Mouse (Mus musculus) layer of hippocampus, adult 9-10 months (tissue): ENCODE measurements at regions not wholly inside any gene's neighbourhood (a gene's known extent, or its start where the extent isn't known, plus 50 kb on each side); places are given as distances from the start of the nearest gene placed in this dataset.

Source experiments
- DNase-seq: peaks from one replicate; pipeline ENCODE4 v3.0.0; 2022; ENCODE audit warnings: low spot score

DNA sequence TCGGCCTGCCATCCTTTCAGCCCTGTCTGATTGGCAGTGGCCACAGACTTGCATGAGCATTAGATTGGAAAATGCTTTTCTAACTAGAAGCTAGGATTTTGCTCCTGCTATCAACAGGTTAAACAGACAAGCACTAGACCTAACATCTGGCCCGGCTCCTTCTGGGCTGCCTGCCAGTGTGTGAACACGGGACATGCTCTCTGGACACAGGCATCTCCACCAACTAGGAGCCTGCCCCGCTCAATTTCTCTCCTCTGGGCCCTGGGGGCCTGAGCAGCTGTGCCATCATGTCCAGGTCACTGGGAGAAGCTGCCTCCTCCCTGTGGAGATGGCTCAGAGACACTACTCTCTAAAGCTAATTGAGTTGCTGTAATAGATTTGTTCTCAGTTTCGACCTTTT lies 195.3 kb upstream of the Jade1 start:
- no peak for DNase-seq

- DNase-seq = no peak
Observed at GRCm38 (mm10) chr3:41359458-41359857, 196.1 kb upstream of the Jade1 start.

GRCm38 (mm10) chr3:41353021-41353420 lies 202.5 kb upstream of the Jade1 start:
- DNase-seq = no peak

GRCm38 (mm10) chr3:41351786-41352185 lies 203.7 kb upstream of the Jade1 start:
- DNase-seq = no peak

DNA sequence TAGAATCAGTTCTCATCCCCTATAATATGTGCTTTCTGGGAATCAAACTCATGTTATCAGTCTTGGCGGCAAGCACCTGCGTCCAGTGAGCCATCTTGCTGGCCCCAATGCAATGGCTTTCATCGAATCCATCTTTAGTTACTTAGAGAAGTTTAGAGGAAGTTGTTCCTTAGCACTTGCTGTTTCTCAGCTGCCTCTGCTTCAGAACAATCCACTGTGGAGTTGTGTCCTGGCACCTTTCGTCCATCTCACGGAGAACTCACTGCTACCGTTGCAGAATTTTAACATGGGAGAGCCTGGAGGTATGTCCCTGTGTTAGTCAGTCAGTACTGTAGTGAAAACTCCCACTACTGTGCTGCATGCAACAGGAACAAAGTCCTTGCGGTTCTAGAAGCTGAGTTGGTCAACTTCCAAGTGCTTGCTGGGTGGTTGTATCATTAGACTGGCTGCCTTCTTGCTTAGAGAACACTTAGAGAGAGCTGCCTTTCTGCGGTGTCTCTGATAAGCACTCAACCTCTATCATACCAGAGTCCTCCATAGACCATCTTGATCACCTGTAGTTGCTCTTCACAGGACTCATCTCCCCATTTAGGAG lies 204.3 kb upstream of the Jade1 start:
- no peak for DNase-seq

DNA sequence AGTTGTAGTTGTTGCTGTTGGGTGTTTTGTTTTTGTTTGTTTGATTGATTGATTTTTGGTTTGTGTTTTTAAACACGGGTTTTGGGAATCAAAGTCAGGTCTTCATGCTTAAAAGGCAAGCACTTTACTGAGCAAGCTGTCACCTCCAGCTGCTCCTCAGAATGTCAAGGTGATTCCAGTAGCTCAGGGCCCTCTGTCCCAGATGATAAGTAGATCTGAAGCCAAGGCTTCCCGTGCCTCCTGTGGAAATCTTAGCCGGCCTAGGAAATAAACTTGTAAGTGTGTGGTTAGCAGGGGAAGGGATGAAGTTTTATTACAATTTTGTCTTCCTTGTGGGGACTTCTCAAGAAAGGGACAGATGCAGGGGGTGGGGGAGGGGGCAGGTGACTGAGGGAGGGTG lies 205.2 kb upstream of the Jade1 start:
- no peak for DNase-seq

- DNase-seq = peak; percentile 8
Observed at GRCm38 (mm10) chr3:41348795-41349194, 206.7 kb upstream of the Jade1 start.

- DNase-seq = no peak
Observed at GRCm38 (mm10) chr3:41346863-41347262, 208.7 kb upstream of the Jade1 start.

- no peak for DNase-seq
Observed at GRCm38 (mm10) chr3:41343431-41343830, 212.1 kb upstream of the Jade1 start.

DNA sequence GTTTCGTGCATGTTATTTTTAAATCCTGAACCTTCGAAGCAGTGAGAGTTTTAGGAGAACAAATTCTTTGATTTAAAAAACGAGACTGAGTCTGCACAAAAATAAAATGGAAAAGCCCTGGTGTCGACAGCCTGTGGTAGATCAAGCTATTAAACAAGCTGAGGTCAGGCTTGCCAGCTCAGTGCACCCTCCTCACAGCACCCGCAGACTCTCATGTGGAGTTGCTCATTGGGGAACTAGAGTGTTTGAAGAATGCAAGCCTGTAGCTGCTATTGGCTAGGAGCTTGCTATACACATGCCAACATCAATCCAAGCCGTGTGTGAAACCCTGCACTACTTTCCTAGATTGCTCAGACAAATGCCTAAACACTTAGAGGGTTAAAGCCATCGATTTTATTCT lies 223.1 kb upstream of the Jade1 start:
- DNase-seq = no peak

DNA sequence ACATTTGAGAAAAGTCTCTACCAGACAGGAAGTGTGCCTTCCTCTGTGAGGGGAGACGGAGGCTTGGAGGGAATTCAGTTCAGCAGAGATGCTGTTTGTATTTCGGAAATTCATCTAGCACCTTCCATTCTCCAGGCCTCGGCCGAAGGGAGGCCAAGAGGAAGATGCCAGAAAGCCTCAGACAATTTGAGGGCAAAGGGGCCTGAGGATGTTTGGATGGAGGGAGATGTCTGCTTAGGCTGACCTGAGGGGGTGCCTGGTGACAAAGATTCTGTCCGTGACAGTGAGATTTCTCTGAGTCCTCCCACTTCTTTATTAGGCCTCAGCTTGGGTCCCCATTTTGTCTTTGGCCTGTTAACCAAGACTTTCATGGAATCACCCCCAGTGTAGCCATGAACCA lies 225.2 kb upstream of the Jade1 start:
- no peak for DNase-seq

DNA sequence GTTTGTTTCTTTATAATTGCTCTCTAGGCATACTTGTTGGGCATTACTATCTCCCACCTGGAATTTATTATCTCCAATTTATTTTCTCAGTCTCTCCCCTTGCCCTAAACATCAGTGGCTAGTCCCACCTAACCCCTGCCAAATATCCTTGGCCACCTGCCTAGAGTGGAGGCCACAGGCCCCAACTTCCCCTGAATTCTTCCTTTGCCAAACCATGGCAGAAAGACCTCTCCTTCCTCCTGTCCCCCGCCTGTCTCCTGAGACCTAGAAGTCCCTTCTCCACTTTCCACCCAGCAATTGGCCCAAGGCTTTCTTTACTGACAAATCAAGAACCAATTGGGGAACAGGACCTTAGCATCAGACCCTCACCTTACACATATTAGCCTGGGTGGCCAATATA lies 226.7 kb upstream of the Jade1 start:
- DNase-seq = no peak

DNA sequence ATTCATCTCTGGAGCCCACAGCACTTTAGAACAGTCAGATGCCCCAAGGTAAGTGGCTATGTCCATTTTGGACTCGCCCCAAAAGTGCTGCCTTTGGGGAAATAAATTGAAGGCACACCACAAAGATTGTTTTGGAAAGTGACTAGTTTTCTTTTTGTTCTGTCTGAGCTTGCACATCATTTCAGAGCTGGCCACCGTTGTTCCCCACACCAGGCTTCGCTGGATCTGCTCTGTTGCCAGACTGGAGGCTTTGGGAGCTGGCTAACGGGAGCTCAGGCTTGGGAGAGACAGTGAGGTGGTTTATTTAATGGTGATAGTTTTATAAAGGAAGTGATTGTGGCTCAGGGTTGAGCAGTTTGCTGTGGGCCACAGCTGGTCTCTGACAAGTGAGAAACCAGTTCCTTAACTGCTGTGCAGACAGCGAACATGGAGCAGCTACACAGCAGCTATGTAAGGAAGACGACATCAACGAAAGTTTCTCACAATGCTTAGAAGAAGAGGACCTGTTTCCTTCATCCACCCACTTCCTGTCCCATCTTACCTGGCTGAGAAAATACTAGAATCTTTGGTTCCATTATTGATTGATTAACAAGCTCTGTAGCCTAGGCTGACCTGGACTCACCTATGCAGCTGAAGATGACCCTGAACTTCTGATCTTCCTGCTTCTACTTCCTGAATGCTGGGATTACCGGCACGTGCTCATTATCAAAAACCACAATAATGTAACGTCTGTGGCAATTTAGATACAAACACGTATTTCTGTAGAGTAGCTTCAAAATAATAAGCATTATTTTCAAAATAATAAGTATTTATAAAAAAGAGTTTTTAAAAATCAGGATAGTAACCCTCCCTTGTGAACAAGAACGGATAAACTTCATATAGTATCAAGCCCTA lies 229.1 kb upstream of the Jade1 start:
- DNase-seq = no peak

GRCm38 (mm10) chr3:41321808-41322207 lies 233.7 kb upstream of the Jade1 start:
- DNase-seq = no peak

GRCm38 (mm10) chr3:41319214-41319856 lies 236.2 kb upstream of the Jade1 start:
- no peak for DNase-seq

GRCm38 (mm10) chr3:41318232-41319131 lies 235.6 kb upstream of the Pgrmc2 start:
- no peak for DNase-seq

DNA sequence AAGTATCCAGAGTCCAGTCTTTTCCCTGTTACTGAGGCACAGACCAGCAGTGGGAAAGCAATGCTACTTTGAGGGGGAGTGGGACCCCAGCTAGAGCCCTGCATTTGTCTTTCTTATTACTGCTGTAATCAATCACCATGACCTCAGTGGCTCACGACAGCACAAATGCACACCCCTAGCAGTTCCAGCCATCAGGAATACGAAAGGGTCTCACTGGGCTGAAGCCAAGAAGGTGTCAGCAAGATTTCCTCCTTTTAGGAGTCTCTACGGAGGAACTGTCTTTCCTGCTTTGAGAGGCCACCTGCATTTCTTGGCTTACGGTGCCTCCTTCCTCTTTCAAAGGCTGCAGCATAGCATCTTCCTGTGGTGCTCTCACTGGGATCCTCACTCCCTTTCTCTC lies 234.3 kb upstream of the Pgrmc2 start:
- DNase-seq = no peak

DNA sequence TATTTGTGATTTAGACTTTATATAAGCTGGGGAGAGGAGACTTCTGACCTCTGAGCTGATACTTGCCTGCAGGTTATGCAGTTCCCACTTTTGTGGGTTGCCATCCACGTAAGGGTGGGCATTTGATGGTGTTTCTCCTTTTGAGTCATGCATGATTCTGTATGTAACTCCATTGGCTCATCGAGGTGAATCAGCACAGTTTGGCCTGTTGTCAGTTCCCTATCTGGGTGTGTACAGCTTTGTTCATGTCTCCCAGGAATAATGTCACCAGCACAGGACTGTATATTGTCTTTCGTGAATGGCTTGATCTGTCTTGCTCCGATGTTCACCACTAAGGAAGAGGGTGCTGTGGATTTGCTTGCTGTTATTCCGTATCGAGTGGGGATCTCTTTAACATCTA lies 229.6 kb upstream of the Pgrmc2 start:
- no peak for DNase-seq

DNA sequence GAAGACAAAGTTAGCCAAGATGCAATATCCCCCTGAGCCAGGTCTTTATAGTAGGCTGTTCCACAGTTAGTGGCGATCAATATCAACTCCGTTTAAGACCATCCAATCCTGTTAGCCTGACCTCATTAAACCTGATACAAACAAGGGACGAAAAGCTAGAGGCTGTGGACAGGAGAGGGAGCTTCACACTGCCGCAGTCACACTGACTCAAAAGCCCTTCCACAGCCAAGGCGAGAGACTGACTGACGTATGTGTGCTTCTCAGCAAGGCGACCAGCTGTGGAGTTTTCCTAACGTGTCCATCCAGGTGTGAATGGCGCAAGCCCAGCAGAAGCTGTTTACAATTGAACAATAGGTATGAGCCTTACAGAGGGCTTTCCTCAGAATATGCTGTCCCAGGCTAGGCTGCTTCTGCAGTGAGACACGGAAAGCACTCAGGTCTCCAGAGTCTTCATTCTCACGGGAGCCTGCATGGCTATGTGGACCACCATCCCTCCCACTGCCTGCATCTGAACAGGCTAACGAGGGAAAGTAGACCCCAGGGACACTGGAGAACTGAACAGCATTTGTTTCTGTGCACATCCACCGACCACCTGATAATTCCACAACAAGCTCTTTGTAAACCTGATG lies 224.7 kb upstream of the Pgrmc2 start:
- DNase-seq = no peak

GRCm38 (mm10) chr3:41302805-41303204 lies 220.0 kb upstream of the Pgrmc2 start:
- no peak for DNase-seq

DNA sequence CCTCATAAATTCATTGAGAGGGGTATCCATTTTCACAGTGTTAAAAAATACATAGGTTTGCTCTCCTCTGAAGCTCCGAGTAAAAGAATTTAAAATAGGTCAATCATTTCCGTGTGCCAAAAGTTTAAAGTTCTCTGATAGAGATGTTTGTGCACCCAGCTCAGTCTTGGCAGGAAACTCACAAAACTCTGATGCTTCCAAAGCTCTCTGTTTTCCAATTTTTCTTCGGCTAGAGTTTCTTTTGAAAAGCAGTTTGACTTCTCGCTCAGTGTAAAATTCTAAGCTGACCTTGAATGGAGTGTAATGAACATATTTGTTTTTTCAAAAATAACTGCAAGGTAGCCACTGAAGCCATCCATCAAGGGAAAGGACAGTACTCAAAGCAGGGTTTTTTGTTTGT lies 215.9 kb upstream of the Pgrmc2 start:
- no peak for DNase-seq
